Mouse (Mus musculus): ENCODE measurements around the gene Traf3ip2. TPM values are rescaled to one million over a fixed set of nuclear protein-coding genes. Genes with fewer than 3 reads are reported as not detected.

Gene Traf3ip2
- polyA plus RNA-seq, 1 experiment from 2014 or later: 8.6 TPM

GRCm38 (mm10) chr10:39611234-39611633, 1.5 kb upstream of the Traf3ip2 start:
- WGBS: 70% methylated on average over 3 of the region's 3 CpGs
- H3K27me3 ChIP-seq: no peaks in the 10 kb centered on the region
- peaks cover 23% of the 10 kb centered on the region for H3K4me1 ChIP-seq (replicated peaks)
- H3K27ac ChIP-seq: no peak overlapping the region
- H3K4me3 ChIP-seq: no peak overlapping the region
- no peak overlapping the region for H3K9ac ChIP-seq
- H3K36me3 ChIP-seq: no peaks in the 10 kb centered on the region
- H3K9me3 ChIP-seq: peaks cover 9% of the 10 kb centered on the region; the same call in 1 of the 2 replicates
- no peak for ATAC-seq (ENCODE audit: low FRiP score)
- H3K4me2 ChIP-seq: no peak overlapping the region

- ATAC-seq (ENCODE audit: low FRiP score): no peak
- Histone ChIP-seq H3K9me3 (no peaks in the 10 kb centered on the region), H3K4me2 (no peak overlapping the region), H3K27me3 (no peaks in the 10 kb centered on the region), H3K9ac (no peak overlapping the region), H3K4me1 (replicated peaks) (peaks cover 23% of the 10 kb centered on the region), H3K36me3 (no peaks in the 10 kb centered on the region), H3K27ac (no peak overlapping the region), H3K4me3 (no peak overlapping the region)
- 65% methylated on average over 2 of the region's 2 CpGs for WGBS
These were observed 603 bp upstream of the Traf3ip2 start for GRCm38 (mm10) chr10:39612131-39612530.

GRCm38 (mm10) chr10:39612989-39613831, 476 bp downstream of the Traf3ip2 start:
- Histone ChIP-seq H3K4me2 (peak overlapping the region; percentile 31), H3K4me3 (no peak overlapping the region), H3K36me3 (no peaks in the 10 kb centered on the region), H3K27me3 (no peaks in the 10 kb centered on the region), H3K4me1 (replicated peaks) (peaks cover 26% of the 10 kb centered on the region), H3K27ac (peak overlapping the region; percentile 58), H3K9ac (peak overlapping the region; percentile 24), H3K9me3 (no peaks in the 10 kb centered on the region)
- WGBS: 15% methylated on average over 26 of the region's 26 CpGs
- ATAC-seq (ENCODE audit: low FRiP score): peak; percentile 44; the same call in 1 of the 2 replicates

- H3K4me3 ChIP-seq: no peak overlapping the region
- 0 out of 2 replicates have a peak overlapping the region, but pooled peaks have one; percentile 15 for H3K9ac ChIP-seq
- H3K4me2 ChIP-seq: 0 out of 2 replicates have a peak overlapping the region, but pooled peaks have one; percentile 31
- no peaks in the 10 kb centered on the region for H3K9me3 ChIP-seq
- H3K27ac ChIP-seq: no peak overlapping the region; the same call in 1 of the 2 replicates
- no peaks in the 10 kb centered on the region for H3K36me3 ChIP-seq
- no peak for ATAC-seq (ENCODE audit: low FRiP score)
- H3K27me3 ChIP-seq: no peaks in the 10 kb centered on the region
- WGBS: 42% methylated on average over 2 of the region's 2 CpGs
- H3K4me1 ChIP-seq (replicated peaks): peaks cover 30% of the 10 kb centered on the region
These were observed 1.2 kb downstream of the Traf3ip2 start for GRCm38 (mm10) chr10:39613973-39614372.

- no peak overlapping the region for H3K4me3 ChIP-seq
- H3K9ac ChIP-seq: peak overlapping the region; percentile 6; the same call in 1 of the 2 replicates
- WGBS: 29% methylated on average over 6 of the region's 6 CpGs
- ATAC-seq (ENCODE audit: low FRiP score): no peak
- H3K4me2 ChIP-seq: no peak overlapping the region
- no peaks in the 10 kb centered on the region for H3K36me3 ChIP-seq
- H3K27me3 ChIP-seq: no peaks in the 10 kb centered on the region
- peak overlapping the region; percentile 58 for H3K27ac ChIP-seq
- H3K4me1 ChIP-seq (replicated peaks): peaks cover 30% of the 10 kb centered on the region
- H3K9me3 ChIP-seq: no peaks in the 10 kb centered on the region
These were observed 1.9 kb downstream of the Traf3ip2 start for GRCm38 (mm10) chr10:39614676-39615075.

- Histone ChIP-seq H3K4me1 (replicated peaks) (peaks cover 30% of the 10 kb centered on the region), H3K4me3 (no peak overlapping the region), H3K27ac (no peak overlapping the region), H3K27me3 (no peaks in the 10 kb centered on the region), H3K4me2 (no peak overlapping the region), H3K9me3 (no peaks in the 10 kb centered on the region), H3K36me3 (peaks cover 2% of the 10 kb centered on the region), H3K9ac (no peak overlapping the region)
- 89% methylated on average over 12 of the region's 12 CpGs for WGBS
- no peak for ATAC-seq (ENCODE audit: low FRiP score)
These were observed 2.9 kb downstream of the Traf3ip2 start for GRCm38 (mm10) chr10:39615531-39616229.

GRCm38 (mm10) chr10:39616230-39616590, 3.5 kb downstream of the Traf3ip2 start:
- Histone ChIP-seq H3K9ac (no peak overlapping the region), H3K9me3 (no peaks in the 10 kb centered on the region), H3K4me1 (replicated peaks) (peaks cover 30% of the 10 kb centered on the region), H3K36me3 (peaks cover 7% of the 10 kb centered on the region), H3K4me3 (no peak overlapping the region), H3K27ac (no peak overlapping the region), H3K4me2 (no peak overlapping the region), H3K27me3 (no peaks in the 10 kb centered on the region)
- 87% methylated on average over 9 of the region's 9 CpGs for WGBS
- no peak for ATAC-seq (ENCODE audit: low FRiP score)

GRCm38 (mm10) chr10:39616626-39617025, 3.9 kb downstream of the Traf3ip2 start:
- H3K4me3 ChIP-seq: no peak overlapping the region
- H3K4me1 ChIP-seq (replicated peaks): peaks cover 30% of the 10 kb centered on the region
- no peaks in the 10 kb centered on the region for H3K9me3 ChIP-seq
- H3K27me3 ChIP-seq: no peaks in the 10 kb centered on the region
- no peak overlapping the region for H3K9ac ChIP-seq
- WGBS: 88% methylated on average over 8 of the region's 8 CpGs
- ATAC-seq (ENCODE audit: low FRiP score): no peak
- H3K36me3 ChIP-seq: peaks cover 11% of the 10 kb centered on the region
- no peak overlapping the region for H3K4me2 ChIP-seq
- no peak overlapping the region for H3K27ac ChIP-seq

- peak overlapping the region; percentile 58 for H3K27ac ChIP-seq
- ATAC-seq (ENCODE audit: low FRiP score): no peak
- WGBS: 74% methylated on average over 10 of the region's 10 CpGs
These were observed 5.7 kb downstream of the Traf3ip2 start for GRCm38 (mm10) chr10:39618431-39618830.

GRCm38 (mm10) chr10:39620626-39621025, 7.9 kb downstream of the Traf3ip2 start:
- H3K27ac ChIP-seq: no peak overlapping the region
- H3K4me2 ChIP-seq: no peak overlapping the region
- WGBS: 87% methylated on average over 5 of the region's 5 CpGs
- no peak for ATAC-seq (ENCODE audit: low FRiP score)
- H3K9ac ChIP-seq: no peak overlapping the region
- peaks cover 26% of the 10 kb centered on the region for H3K4me1 ChIP-seq (replicated peaks)
- H3K27me3 ChIP-seq: no peaks in the 10 kb centered on the region
- H3K36me3 ChIP-seq: peaks cover 20% of the 10 kb centered on the region
- H3K4me3 ChIP-seq: no peak overlapping the region
- no peaks in the 10 kb centered on the region for H3K9me3 ChIP-seq

More at GRCm38 (mm10) chr10:39618431-39618830, 5.7 kb downstream of the Traf3ip2 start:
- Histone ChIP-seq H3K9ac (no peak overlapping the region), H3K4me2 (no peak overlapping the region), H3K4me3 (no peak overlapping the region), H3K4me1 (replicated peaks) (peaks cover 22% of the 10 kb centered on the region), H3K27me3 (no peaks in the 10 kb centered on the region), H3K9me3 (no peaks in the 10 kb centered on the region), H3K36me3 (peaks cover 20% of the 10 kb centered on the region)

GRCm38 (mm10) chr10:39623806-39624205, 11.1 kb downstream of the Traf3ip2 start:
- ATAC-seq (ENCODE audit: low FRiP score): no peak
- H3K4me1 ChIP-seq (replicated peaks): peaks cover 28% of the 10 kb centered on the region
- H3K27ac ChIP-seq: no peak overlapping the region

GRCm38 (mm10) chr10:39624837-39625625, 12.3 kb downstream of the Traf3ip2 start:
- Histone ChIP-seq H3K9ac (no peak overlapping the region), H3K4me3 (no peak overlapping the region), H3K4me1 (replicated peaks) (peaks cover 40% of the 10 kb centered on the region), H3K36me3 (peaks cover 20% of the 10 kb centered on the region), H3K4me2 (no peak overlapping the region), H3K9me3 (no peaks in the 10 kb centered on the region), H3K27me3 (no peaks in the 10 kb centered on the region), H3K27ac (peak overlapping the region; percentile 24; the same call in 1 of the 2 replicates)
- 58% methylated on average over 12 of the region's 12 CpGs for WGBS
- ATAC-seq (ENCODE audit: low FRiP score): no peak

More at GRCm38 (mm10) chr10:39623806-39624205, 11.1 kb downstream of the Traf3ip2 start:
- H3K4me2 ChIP-seq: no peak overlapping the region
- H3K4me3 ChIP-seq: no peak overlapping the region
- H3K27me3 ChIP-seq: no peaks in the 10 kb centered on the region
- 48% methylated on average over 6 of the region's 6 CpGs for WGBS
- H3K9me3 ChIP-seq: no peaks in the 10 kb centered on the region
- H3K36me3 ChIP-seq: peaks cover 20% of the 10 kb centered on the region
- H3K9ac ChIP-seq: no peak overlapping the region
